Mouse (Mus musculus): Measurements from ENCODE around the gene Cdk17. TPM values are rescaled to one million over a fixed set of nuclear protein-coding genes. Genes with fewer than 3 reads are reported as not detected.

The Cdk17 gene
- polyA plus RNA-seq, 1 experiment from 2014 or later: 8.7 TPM

GRCm38 (mm10) chr10:93275212-93276136 lies 114.8 kb downstream of the Cdk17 start:
- H3K36me3 ChIP-seq (ENCODE audit: control insufficient read depth, insufficient read depth): no peaks in the 10 kb centered on the region; the same call in 1 of the 2 replicates
- ATAC-seq (ENCODE audit: low read depth): no peak
- no peaks in the 10 kb centered on the region for H3K9me3 ChIP-seq (replicated peaks; ENCODE audit: control insufficient read depth, low read length)
- H3K27ac ChIP-seq (ENCODE audit: low read length): no peak overlapping the region
- H3K4me2 ChIP-seq (ENCODE audit: low read depth, low read length): no peak overlapping the region
- no peak overlapping the region for H3K9ac ChIP-seq (ENCODE audit: low read depth, low read length)
- WGBS (ENCODE audit: insufficient replicate concordance): 61% methylated on average over 25 of the region's 25 CpGs
- H3K4me1 ChIP-seq (ENCODE audit: control insufficient read depth, low read depth, low read length): no peaks in the 10 kb centered on the region; the same call in 1 of the 2 replicates
- no peaks in the 10 kb centered on the region for H3K27me3 ChIP-seq (ENCODE audit: control insufficient read depth, insufficient read depth, low read depth, low read length)
- no peak overlapping the region for H3K4me3 ChIP-seq (ENCODE audit: low read depth, low read length)

GRCm38 (mm10) chr10:93276349-93276763 lies 115.7 kb downstream of the Cdk17 start:
- ATAC-seq (ENCODE audit: low read depth): no peak

GRCm38 (mm10) chr10:93276857-93277256 lies 116.2 kb downstream of the Cdk17 start:
- ATAC-seq (ENCODE audit: low read depth): no peak
- H3K4me3 ChIP-seq (ENCODE audit: low read depth, low read length): no peak overlapping the region
- H3K9me3 ChIP-seq (replicated peaks; ENCODE audit: control insufficient read depth, low read length): no peaks in the 10 kb centered on the region
- no peak overlapping the region for H3K27ac ChIP-seq (ENCODE audit: low read length)
- no peaks in the 10 kb centered on the region for H3K27me3 ChIP-seq (ENCODE audit: control insufficient read depth, insufficient read depth, low read depth, low read length)
- no peak overlapping the region for H3K4me2 ChIP-seq (ENCODE audit: low read depth, low read length)
- H3K4me1 ChIP-seq (ENCODE audit: control insufficient read depth, low read depth, low read length): no peaks in the 10 kb centered on the region; the same call in 1 of the 2 replicates
- no peak overlapping the region for H3K9ac ChIP-seq (ENCODE audit: low read depth, low read length)
- WGBS (ENCODE audit: insufficient replicate concordance): 60% methylated on average over 9 of the region's 9 CpGs
- no peaks in the 10 kb centered on the region; the same call in 1 of the 2 replicates for H3K36me3 ChIP-seq (ENCODE audit: control insufficient read depth, insufficient read depth)

More at GRCm38 (mm10) chr10:93276349-93276763, 115.7 kb downstream of the Cdk17 start:
- Histone ChIP-seq H3K9ac (ENCODE audit: low read depth, low read length) (no peak overlapping the region), H3K9me3 (replicated peaks; ENCODE audit: control insufficient read depth, low read length) (no peaks in the 10 kb centered on the region), H3K27me3 (ENCODE audit: control insufficient read depth, insufficient read depth, low read depth, low read length) (no peaks in the 10 kb centered on the region), H3K27ac (ENCODE audit: low read length) (no peak overlapping the region), H3K4me1 (ENCODE audit: control insufficient read depth, low read depth, low read length) (no peaks in the 10 kb centered on the region; the same call in 1 of the 2 replicates), H3K4me3 (ENCODE audit: low read depth, low read length) (no peak overlapping the region), H3K36me3 (ENCODE audit: control insufficient read depth, insufficient read depth) (no peaks in the 10 kb centered on the region; the same call in 1 of the 2 replicates), H3K4me2 (ENCODE audit: low read depth, low read length) (no peak overlapping the region)
- 46% methylated on average over 16 of the region's 16 CpGs for WGBS (ENCODE audit: insufficient replicate concordance)

GRCm38 (mm10) chr10:93278361-93278760 lies 117.7 kb downstream of the Cdk17 start:
- H3K4me1 ChIP-seq (ENCODE audit: control insufficient read depth, low read depth, low read length): no peaks in the 10 kb centered on the region; the same call in 1 of the 2 replicates

GRCm38 (mm10) chr10:93279062-93279461 lies 118.4 kb downstream of the Cdk17 start:
- H3K27me3 ChIP-seq (ENCODE audit: control insufficient read depth, insufficient read depth, low read depth, low read length): no peaks in the 10 kb centered on the region

More at GRCm38 (mm10) chr10:93278361-93278760, 117.7 kb downstream of the Cdk17 start:
- Histone ChIP-seq H3K36me3 (ENCODE audit: control insufficient read depth, insufficient read depth) (no peaks in the 10 kb centered on the region; the same call in 1 of the 2 replicates), H3K4me2 (ENCODE audit: low read depth, low read length) (no peak overlapping the region), H3K27ac (ENCODE audit: low read length) (no peak overlapping the region), H3K27me3 (ENCODE audit: control insufficient read depth, insufficient read depth, low read depth, low read length) (no peaks in the 10 kb centered on the region), H3K4me3 (ENCODE audit: low read depth, low read length) (no peak overlapping the region), H3K9ac (ENCODE audit: low read depth, low read length) (no peak overlapping the region), H3K9me3 (replicated peaks; ENCODE audit: control insufficient read depth, low read length) (no peaks in the 10 kb centered on the region)
- 70% methylated on average over 8 of the region's 8 CpGs for WGBS (ENCODE audit: insufficient replicate concordance)
- ATAC-seq (ENCODE audit: low read depth): no peak

GRCm38 (mm10) chr10:93280586-93280985 lies 119.9 kb downstream of the Cdk17 start:
- Histone ChIP-seq H3K4me1 (ENCODE audit: control insufficient read depth, low read depth, low read length) (no peaks in the 10 kb centered on the region), H3K27ac (ENCODE audit: low read length) (no peak overlapping the region), H3K36me3 (ENCODE audit: control insufficient read depth, insufficient read depth) (no peaks in the 10 kb centered on the region; the same call in 1 of the 2 replicates), H3K4me2 (ENCODE audit: low read depth, low read length) (no peak overlapping the region), H3K27me3 (ENCODE audit: control insufficient read depth, insufficient read depth, low read depth, low read length) (no peaks in the 10 kb centered on the region), H3K9ac (ENCODE audit: low read depth, low read length) (no peak overlapping the region), H3K4me3 (ENCODE audit: low read depth, low read length) (no peak overlapping the region), H3K9me3 (replicated peaks; ENCODE audit: control insufficient read depth, low read length) (no peaks in the 10 kb centered on the region)
- ATAC-seq (ENCODE audit: low read depth): no peak
- WGBS (ENCODE audit: insufficient replicate concordance): 70% methylated on average over 12 of the region's 12 CpGs

More at GRCm38 (mm10) chr10:93279062-93279461, 118.4 kb downstream of the Cdk17 start:
- Histone ChIP-seq H3K4me3 (ENCODE audit: low read depth, low read length) (no peak overlapping the region), H3K9ac (ENCODE audit: low read depth, low read length) (no peak overlapping the region), H3K9me3 (replicated peaks; ENCODE audit: control insufficient read depth, low read length) (no peaks in the 10 kb centered on the region), H3K27ac (ENCODE audit: low read length) (no peak overlapping the region), H3K4me2 (ENCODE audit: low read depth, low read length) (no peak overlapping the region), H3K36me3 (ENCODE audit: control insufficient read depth, insufficient read depth) (no peaks in the 10 kb centered on the region; the same call in 1 of the 2 replicates), H3K4me1 (ENCODE audit: control insufficient read depth, low read depth, low read length) (no peaks in the 10 kb centered on the region; the same call in 1 of the 2 replicates)
- ATAC-seq (ENCODE audit: low read depth): no peak
- WGBS (ENCODE audit: insufficient replicate concordance): 75% methylated on average over 9 of the region's 9 CpGs

GRCm38 (mm10) chr10:93281092-93281491 lies 120.4 kb downstream of the Cdk17 start:
- Histone ChIP-seq H3K27me3 (ENCODE audit: control insufficient read depth, insufficient read depth, low read depth, low read length) (no peaks in the 10 kb centered on the region), H3K4me3 (ENCODE audit: low read depth, low read length) (no peak overlapping the region), H3K27ac (ENCODE audit: low read length) (no peak overlapping the region), H3K4me1 (ENCODE audit: control insufficient read depth, low read depth, low read length) (no peaks in the 10 kb centered on the region), H3K9ac (ENCODE audit: low read depth, low read length) (no peak overlapping the region), H3K4me2 (ENCODE audit: low read depth, low read length) (no peak overlapping the region), H3K36me3 (ENCODE audit: control insufficient read depth, insufficient read depth) (no peaks in the 10 kb centered on the region; the same call in 1 of the 2 replicates), H3K9me3 (replicated peaks; ENCODE audit: control insufficient read depth, low read length) (no peaks in the 10 kb centered on the region)
- no peak for ATAC-seq (ENCODE audit: low read depth)
- 77% methylated on average over 7 of the region's 7 CpGs for WGBS (ENCODE audit: insufficient replicate concordance)

- Histone ChIP-seq H3K27ac (ENCODE audit: low read length) (no peak overlapping the region), H3K9ac (ENCODE audit: low read depth, low read length) (no peak overlapping the region), H3K4me1 (ENCODE audit: control insufficient read depth, low read depth, low read length) (no peaks in the 10 kb centered on the region), H3K9me3 (replicated peaks; ENCODE audit: control insufficient read depth, low read length) (no peaks in the 10 kb centered on the region), H3K36me3 (ENCODE audit: control insufficient read depth, insufficient read depth) (no peaks in the 10 kb centered on the region; the same call in 1 of the 2 replicates), H3K27me3 (ENCODE audit: control insufficient read depth, insufficient read depth, low read depth, low read length) (no peaks in the 10 kb centered on the region), H3K4me2 (ENCODE audit: low read depth, low read length) (no peak overlapping the region), H3K4me3 (ENCODE audit: low read depth, low read length) (no peak overlapping the region)
- ATAC-seq (ENCODE audit: low read depth): no peak
- WGBS (ENCODE audit: insufficient replicate concordance): 70% methylated on average over 12 of the region's 12 CpGs
Observed at GRCm38 (mm10) chr10:93282526-93282964, 121.9 kb downstream of the Cdk17 start.

- Histone ChIP-seq H3K9me3 (replicated peaks; ENCODE audit: control insufficient read depth, low read length) (no peaks in the 10 kb centered on the region), H3K9ac (ENCODE audit: low read depth, low read length) (no peak overlapping the region), H3K36me3 (ENCODE audit: control insufficient read depth, insufficient read depth) (no peaks in the 10 kb centered on the region; the same call in 1 of the 2 replicates), H3K27ac (ENCODE audit: low read length) (no peak overlapping the region), H3K4me3 (ENCODE audit: low read depth, low read length) (no peak overlapping the region), H3K27me3 (ENCODE audit: control insufficient read depth, insufficient read depth, low read depth, low read length) (no peaks in the 10 kb centered on the region), H3K4me2 (ENCODE audit: low read depth, low read length) (no peak overlapping the region), H3K4me1 (ENCODE audit: control insufficient read depth, low read depth, low read length) (no peaks in the 10 kb centered on the region)
- ATAC-seq (ENCODE audit: low read depth): no peak
- 64% methylated on average over 4 of the region's 4 CpGs for WGBS (ENCODE audit: insufficient replicate concordance)
Observed at GRCm38 (mm10) chr10:93283258-93283657, 122.6 kb downstream of the Cdk17 start.

Data from liver, embryonic 16.5 days (tissue).